Mouse (Mus musculus) left cerebral cortex, postnatal 4 days (tissue): Measurements from ENCODE around the gene Cracr2b. TPM values are rescaled to one million over a fixed set of nuclear protein-coding genes. Genes with fewer than 3 reads are reported as not detected.
"Not testable (repeated sequence)": the region's sequence is repeated elsewhere in the genome, so short reads cannot be mapped to it uniquely, and the experiment has no call there.

Experiments
- DNase-seq: peaks from one replicate; pipeline ENCODE4 v3.0.0-alpha.2; 2022
- intact Hi-C: fragments of 180-260 bp; cut with DNase I; formaldehyde crosslinking; loops from one replicate; pipeline ENCODE4 v1.15.1; 2025
- total RNA-seq, 2 experiments: library from RNA; stranded (reverse); gene quantifications; 2 replicates each; pipeline ENCODE4 v1.2.3; 2021

Cracr2b gene
- total RNA-seq, 2 experiments from 2014 or later = 4.4 to 4.9 TPM

- peak; percentile 84 for DNase-seq
- intact Hi-C loops = no loop called here
Observed at GRCm38 (mm10) chr7:141432741-141433516, 28.0 kb upstream of the Cracr2b start.

GRCm38 (mm10) chr7:141433517-141434400 lies 27.1 kb upstream of the Cracr2b start:
- intact Hi-C loops = no loop called here

GRCm38 (mm10) chr7:141434464-141434863 lies 26.4 kb upstream of the Cracr2b start:
- peak; percentile 44 for DNase-seq
- intact Hi-C loops = no loop called here

More at GRCm38 (mm10) chr7:141433517-141434400, 27.1 kb upstream of the Cracr2b start:
- DNase-seq = peak; percentile 51

GRCm38 (mm10) chr7:141435129-141435855 lies 25.6 kb upstream of the Cracr2b start:
- intact Hi-C loops = no loop called here
- peak; percentile 49 for DNase-seq

GRCm38 (mm10) chr7:141435856-141436522 lies 24.9 kb upstream of the Cracr2b start:
- intact Hi-C loops = no loop called here
- DNase-seq = no peak

- intact Hi-C loops = no loop called here
- DNase-seq = no peak
Observed at GRCm38 (mm10) chr7:141436523-141436892, 24.4 kb upstream of the Cracr2b start.

GRCm38 (mm10) chr7:141437178-141438120 lies 23.4 kb upstream of the Cracr2b start, which contains the start of gene Slc25a22:
TSS of gene Slc25a22 (minus strand) at chr7:141437892.
- intact Hi-C loops = no loop called here
- peak; percentile 86 for DNase-seq

GRCm38 (mm10) chr7:141438201-141438968 lies 22.5 kb upstream of the Cracr2b start:
- no peak for DNase-seq
- intact Hi-C loops = no loop called here

- DNase-seq = no peak
- intact Hi-C loops = no loop called here
Observed at GRCm38 (mm10) chr7:141439140-141439679, 21.7 kb upstream of the Cracr2b start.

GRCm38 (mm10) chr7:141439811-141440210 lies 21.1 kb upstream of the Cracr2b start:
- intact Hi-C loops = no loop called here
- DNase-seq = no peak

- intact Hi-C loops = no loop called here
Observed at GRCm38 (mm10) chr7:141440613-141441012, 20.3 kb upstream of the Cracr2b start.

GRCm38 (mm10) chr7:141441460-141441859 lies 19.4 kb upstream of the Cracr2b start:
- intact Hi-C loops = no loop called here
- no peak for DNase-seq

More at GRCm38 (mm10) chr7:141440613-141441012, 20.3 kb upstream of the Cracr2b start:
- DNase-seq = peak; percentile 78

- no peak for DNase-seq
- intact Hi-C loops = no loop called here
Observed at GRCm38 (mm10) chr7:141442199-141442598, 18.7 kb upstream of the Cracr2b start.

- intact Hi-C loops = no loop called here
- peak; percentile 57 for DNase-seq
Observed at GRCm38 (mm10) chr7:141443081-141443821, 17.6 kb upstream of the Cracr2b start.

- no peak for DNase-seq
- intact Hi-C loops = no loop called here
Observed at GRCm38 (mm10) chr7:141443828-141444237, 17.1 kb upstream of the Cracr2b start, which contains the start of gene Pidd1. TSS of gene Pidd1 (minus strand) at chr7:141444025.

GRCm38 (mm10) chr7:141446374-141446773 lies 14.5 kb upstream of the Cracr2b start:
- intact Hi-C loops, DNase-seq: not testable (repeated sequence)
